Mouse (Mus musculus) MEL (cell line): ENCODE results near the gene Ddx46. TPM values are rescaled to one million over a fixed set of nuclear protein-coding genes. Genes with fewer than 3 reads are reported as not detected.
A peak's percentile ranks its signal among the peaks of the same experiment; 100 is the strongest.

Experiments used
- DNase-seq: peaks from one replicate; pipeline ENCODE4 v3.0.0; 2011; ENCODE audit warnings: low read depth, low spot score
- H3K27ac ChIP-seq: 2 replicates; pipeline ENCODE4 v1.5.1; 2012; ENCODE audit warnings: low read depth, mild to moderate bottlenecking, control low read depth, low read length, moderate library complexity; ENCODE audit not compliant: control insufficient read depth
- H3K27me3 ChIP-seq, 2 experiments: fragments of 150-350 bp in 1 of 2; sonication (generic) in 1 of 2; 2 replicates each; pipeline ENCODE4 v1.6.1; 2012; ENCODE audit warnings: low read length in 2 of 2, mild to moderate bottlenecking in 2 of 2, improper control_type of control experiment in 1 of 2, moderate library complexity in 1 of 2; ENCODE audit not compliant: insufficient read depth in 2 of 2, control insufficient read depth in 1 of 2
- H3K36me3 ChIP-seq, 2 experiments: 2 replicates each; pipeline ENCODE4 v1.6.1; 2012 to 2014; ENCODE audit warnings: low read length in 2 of 2, improper control_type of control experiment in 1 of 2, inconsistent platforms in 1 of 2, mild to moderate bottlenecking in 1 of 2; ENCODE audit not compliant: insufficient read depth in 2 of 2, control insufficient read depth in 1 of 2
- H3K4me1 ChIP-seq, 2 experiments: fragments of 150-350 bp in 1 of 2; sonication (generic) in 1 of 2; 2 replicates each; pipeline ENCODE4 v1.6.1; 2012; ENCODE audit warnings: low read length in 2 of 2, improper control_type of control experiment in 1 of 2, mild to moderate bottlenecking in 1 of 2; ENCODE audit not compliant: insufficient read depth in 2 of 2, control insufficient read depth in 1 of 2
- H3K4me3 ChIP-seq, 2 experiments: fragments of 150-350 bp in 1 of 2; sonication (generic) in 1 of 2; 2 replicates each; pipeline ENCODE4 v1.5.1; 2012; ENCODE audit warnings: low read depth in 2 of 2, low read length in 2 of 2, mild to moderate bottlenecking in 2 of 2, moderate library complexity in 2 of 2, control low read depth in 1 of 2, improper control_type of control experiment in 1 of 2; ENCODE audit not compliant: control insufficient read depth in 1 of 2, insufficient read depth in 1 of 2
- H3K79me2 ChIP-seq: 2 replicates; pipeline ENCODE4 v1.6.1; 2012; ENCODE audit warnings: mild to moderate bottlenecking, low read length, moderate library complexity; ENCODE audit not compliant: control insufficient read depth, poor library complexity, insufficient read depth
- H3K9ac ChIP-seq: 2 replicates; pipeline ENCODE4 v1.6.1; 2012; ENCODE audit warnings: low read depth, mild to moderate bottlenecking, control low read depth, low read length, moderate library complexity; ENCODE audit not compliant: control insufficient read depth, poor library complexity, severe bottlenecking
- H3K9me3 ChIP-seq: fragments of 150-350 bp; sonication (generic); replicated peaks from 2 replicates; pipeline ENCODE4 v1.6.1; 2012; ENCODE audit warnings: mild to moderate bottlenecking, low read length, improper control_type of control experiment, moderate library complexity; ENCODE audit not compliant: insufficient read depth
- BHLHE40 ChIP-seq: IDR thresholded peaks from 2 replicates; pipeline ENCODE4 v1.6.1; 2012; ENCODE audit warnings: low read depth, mild to moderate bottlenecking, inconsistent platforms, low read length, improper control_type of control experiment, borderline replicate concordance
- CHD1 ChIP-seq: IDR thresholded peaks from 2 replicates; pipeline ENCODE4 v1.6.1; 2012; ENCODE audit warnings: low read depth, mild to moderate bottlenecking, inconsistent platforms, low read length, improper control_type of control experiment
- CHD2 ChIP-seq: IDR thresholded peaks from 2 replicates; pipeline ENCODE4 v1.6.1; 2011; ENCODE audit warnings: low read length, improper control_type of control experiment
- CTCF ChIP-seq, 3 experiments: IDR thresholded peaks in 2 of 3; conservative IDR thresholded peaks in 1 of 3; 2 replicates each; pipeline ENCODE4 v1.5.1; 2011 to 2012; ENCODE audit warnings: low read length in 3 of 3, low read depth in 2 of 3, mild to moderate bottlenecking in 2 of 3, improper control_type of control experiment in 1 of 3, inconsistent platforms in 1 of 3, mixed read lengths in 1 of 3, moderate library complexity in 1 of 3; ENCODE audit not compliant: control insufficient read depth in 1 of 3, insufficient read depth in 1 of 3, poor library complexity in 1 of 3, severe bottlenecking in 1 of 3
- E2F4 ChIP-seq: IDR thresholded peaks from 2 replicates; pipeline ENCODE4 v1.6.1; 2011; ENCODE audit warnings: low read depth, low read length, improper control_type of control experiment, borderline replicate concordance
- ELF1 ChIP-seq: IDR thresholded peaks from 2 replicates; pipeline ENCODE4 v1.6.1; 2014; ENCODE audit warnings: low read depth, mild to moderate bottlenecking, inconsistent platforms, low read length, improper control_type of control experiment, moderate library complexity
- EP300 ChIP-seq, 2 experiments: IDR thresholded peaks; 2 replicates each; pipeline ENCODE4 v1.6.1; 2011; ENCODE audit warnings: improper control_type of control experiment in 2 of 2, low read length in 2 of 2, low read depth in 1 of 2, mild to moderate bottlenecking in 1 of 2
- ETS1 ChIP-seq: IDR thresholded peaks from 2 replicates; pipeline ENCODE4 v1.6.1; 2012; ENCODE audit warnings: low read depth, mild to moderate bottlenecking, inconsistent platforms, low read length, improper control_type of control experiment, moderate library complexity
- GATA1 ChIP-seq: IDR thresholded peaks from 2 replicates; pipeline ENCODE4 v1.6.1; 2011; ENCODE audit warnings: low read depth, low read length, improper control_type of control experiment
- HCFC1 ChIP-seq: IDR thresholded peaks from 2 replicates; pipeline ENCODE4 v1.6.1; 2012; ENCODE audit warnings: low read depth, mild to moderate bottlenecking, inconsistent platforms, low read length, improper control_type of control experiment, moderate library complexity
- JUND ChIP-seq: IDR thresholded peaks from 2 replicates; pipeline ENCODE4 v1.6.1; 2011; ENCODE audit warnings: low read depth, mild to moderate bottlenecking, improper control_type of control experiment, low read length
- KAT2A ChIP-seq: conservative IDR thresholded peaks from 2 replicates; pipeline ENCODE4 v1.6.1; 2012; ENCODE audit warnings: low read depth, low read length, improper control_type of control experiment, inconsistent platforms
- MAFK ChIP-seq: IDR thresholded peaks from 2 replicates; pipeline ENCODE4 v1.6.1; 2011; ENCODE audit warnings: low read depth, mild to moderate bottlenecking, low read length, improper control_type of control experiment, borderline replicate concordance
- MAX ChIP-seq: IDR thresholded peaks from 2 replicates; pipeline ENCODE4 v1.6.1; 2011; ENCODE audit warnings: low read length, improper control_type of control experiment
- MAZ ChIP-seq: IDR thresholded peaks from 2 replicates; pipeline ENCODE4 v1.6.1; 2012; ENCODE audit warnings: low read depth, mild to moderate bottlenecking, inconsistent platforms, low read length, improper control_type of control experiment
- MEF2A ChIP-seq: IDR thresholded peaks from 2 replicates; pipeline ENCODE4 v1.6.1; 2014; ENCODE audit warnings: low read depth, mild to moderate bottlenecking, inconsistent platforms, low read length, improper control_type of control experiment; ENCODE audit not compliant: poor library complexity, insufficient replicate concordance, severe bottlenecking; ENCODE audit errors: extremely low read depth
- MXI1 ChIP-seq: IDR thresholded peaks from 2 replicates; pipeline ENCODE4 v1.6.1; 2011; ENCODE audit warnings: mild to moderate bottlenecking, low read depth, low read length, improper control_type of control experiment
- MYB ChIP-seq: IDR thresholded peaks from 2 replicates; pipeline ENCODE4 v1.6.1; 2011; ENCODE audit warnings: mild to moderate bottlenecking, low read depth, low read length, improper control_type of control experiment
- MYC ChIP-seq: IDR thresholded peaks from 2 replicates; pipeline ENCODE4 v1.6.1; 2011; ENCODE audit warnings: low read depth, mild to moderate bottlenecking, low read length, improper control_type of control experiment, moderate library complexity
- NELFE ChIP-seq: IDR thresholded peaks from 2 replicates; pipeline ENCODE4 v1.6.1; 2011; ENCODE audit warnings: low read depth, low read length, improper control_type of control experiment
- NRF1 ChIP-seq: IDR thresholded peaks from 2 replicates; pipeline ENCODE4 v1.6.1; 2014; ENCODE audit warnings: low read depth, mild to moderate bottlenecking, inconsistent platforms, low read length, improper control_type of control experiment, moderate library complexity; ENCODE audit not compliant: poor library complexity, insufficient read depth, severe bottlenecking
- POLR2A ChIP-seq, 2 experiments: IDR thresholded peaks; 2 replicates each; pipeline ENCODE4 v1.6.1; 2011 to 2012; ENCODE audit warnings: low read length in 2 of 2, mild to moderate bottlenecking in 2 of 2, control low read depth in 1 of 2, improper control_type of control experiment in 1 of 2, low read depth in 1 of 2, moderate library complexity in 1 of 2; ENCODE audit not compliant: control insufficient read depth in 1 of 2, insufficient read depth in 1 of 2, poor library complexity in 1 of 2
- POLR2AphosphoS5 ChIP-seq: IDR thresholded peaks from 2 replicates; pipeline ENCODE4 v1.6.1; 2012; ENCODE audit warnings: low read depth, borderline replicate concordance, mild to moderate bottlenecking, inconsistent platforms, low read length, moderate library complexity, mixed read lengths
- RAD21 ChIP-seq: IDR thresholded peaks from 2 replicates; pipeline ENCODE4 v1.6.1; 2011; ENCODE audit warnings: mild to moderate bottlenecking, low read depth, low read length, improper control_type of control experiment
- RCOR1 ChIP-seq: IDR thresholded peaks from 2 replicates; pipeline ENCODE4 v1.6.1; 2012; ENCODE audit warnings: low read depth, mild to moderate bottlenecking, inconsistent platforms, low read length, improper control_type of control experiment
- SIN3A ChIP-seq: IDR thresholded peaks from 2 replicates; pipeline ENCODE4 v1.6.1; 2012; ENCODE audit warnings: low read length, improper control_type of control experiment, inconsistent platforms
- SMC3 ChIP-seq: IDR thresholded peaks from 2 replicates; pipeline ENCODE4 v1.6.1; 2011; ENCODE audit warnings: low read depth, low read length, improper control_type of control experiment
- TAL1 ChIP-seq: IDR thresholded peaks from 2 replicates; pipeline ENCODE4 v1.6.1; 2012; ENCODE audit warnings: mild to moderate bottlenecking, inconsistent platforms, low read length, moderate library complexity, mixed read lengths
- TBP ChIP-seq: IDR thresholded peaks from 2 replicates; pipeline ENCODE4 v1.8.0; 2011; ENCODE audit warnings: low read depth, low read length, improper control_type of control experiment
- TCF12 ChIP-seq: IDR thresholded peaks from 2 replicates; pipeline ENCODE4 v1.6.1; 2014; ENCODE audit warnings: low read depth, mild to moderate bottlenecking, inconsistent platforms, low read length, improper control_type of control experiment, moderate library complexity
- USF1 ChIP-seq: IDR thresholded peaks from 2 replicates; pipeline ENCODE4 v1.6.1; 2014; ENCODE audit warnings: low read depth, mild to moderate bottlenecking, inconsistent platforms, low read length, improper control_type of control experiment, moderate library complexity
- USF2 ChIP-seq, 2 experiments: IDR thresholded peaks; 2 replicates each; pipeline ENCODE4 v1.6.1; 2011 to 2012; ENCODE audit warnings: improper control_type of control experiment in 2 of 2, low read length in 2 of 2, borderline replicate concordance in 1 of 2, inconsistent platforms in 1 of 2, low read depth in 1 of 2, mild to moderate bottlenecking in 1 of 2; ENCODE audit not compliant: insufficient read depth in 1 of 2
- ZC3H11A ChIP-seq: IDR thresholded peaks from 2 replicates; pipeline ENCODE4 v1.6.1; 2012; ENCODE audit warnings: low read depth, mild to moderate bottlenecking, inconsistent platforms, low read length, improper control_type of control experiment
- ZKSCAN1 ChIP-seq: IDR thresholded peaks from 2 replicates; pipeline ENCODE4 v1.6.1; 2012; ENCODE audit warnings: low read depth, mild to moderate bottlenecking, inconsistent platforms, low read length, improper control_type of control experiment, moderate library complexity
- ZMIZ1 ChIP-seq: IDR thresholded peaks from 2 replicates; pipeline ENCODE4 v1.6.1; 2012; ENCODE audit warnings: low read depth, mild to moderate bottlenecking, inconsistent platforms, low read length, improper control_type of control experiment, moderate library complexity
- ZNF384 ChIP-seq: IDR thresholded peaks from 2 replicates; pipeline ENCODE4 v1.6.1; 2012; ENCODE audit warnings: low read depth, mild to moderate bottlenecking, inconsistent platforms, low read length, improper control_type of control experiment
- polyA plus RNA-seq, 2 experiments: library from polyadenylated mRNA; stranded (reverse) in 1 of 2; unstranded in 1 of 2; fragments of >175 nt in 1 of 2; fragments of >200 nt in 1 of 2; gene quantifications; 2 replicates each; pipeline versions ENCODE4 v1.2.1 to v1.2.4; 2012; ENCODE audit warnings: low replicate concordance in 2 of 2, low read depth in 1 of 2; ENCODE audit not compliant: insufficient read length in 2 of 2, insufficient read depth in 1 of 2, missing spikeins in 1 of 2
- total RNA-seq: library from RNA; depleted of rRNA; stranded (reverse); fragments of 300-350 nt; gene quantifications from 2 replicates; pipeline ENCODE4 v1.2.3, GENCODE M21; 2012

Gene Ddx46
- total and polyA plus RNA-seq, 3 experiments: 58.3 to 122 (median 89.5) TPM

- DNase-seq: peak; percentile 97
- TF ChIP-seq MYC (peak; percentile 73), USF1 (no peak), SMC3 (no peak), BHLHE40 (no peak), GATA1 (no peak), JUND (no peak), MYB (no peak), MAX (peak; percentile 88), HCFC1 (peak; percentile 92), MAZ (no peak), EP300 (IDR thresholded peaks at IDR 0.05; ENCODE audit: low read depth in 1 of 2, low read length in 2 of 2) (no peak), RCOR1 (no peak; the same call in 1 of the 2 replicates), KAT2A (peak; percentile 83), ETS1 (no peak), MEF2A (no peak), CTCF (IDR thresholded peaks at IDR 0.05 in 2 of 3, conservative IDR thresholded peaks at IDR 0.05 in 1 of 3; ENCODE audit: control insufficient read depth in 1 of 3, insufficient read depth in 1 of 3, low read depth in 2 of 3, low read length in 3 of 3, poor library complexity in 1 of 3, severe bottlenecking in 1 of 3) (no peak), USF2 (IDR thresholded peaks at IDR 0.05; ENCODE audit: borderline replicate concordance in 1 of 2, insufficient read depth in 1 of 2, low read depth in 1 of 2, low read length in 2 of 2) (no peak), POLR2A (IDR thresholded peaks at IDR 0.05; ENCODE audit: control insufficient read depth in 1 of 2, insufficient read depth in 1 of 2, low read depth in 1 of 2, low read length in 2 of 2, poor library complexity in 1 of 2) (peak; percentile 76 to 88), ZC3H11A (no peak), ZKSCAN1 (no peak), MXI1 (peak; percentile 93), TAL1 (no peak), TCF12 (peak; percentile 22; the same call in 1 of the 2 replicates), ZNF384 (no peak), CHD1 (no peak), NELFE (peak; percentile 88), E2F4 (no peak), ZMIZ1 (peak; percentile 77), TBP (peak; percentile 76), MAFK (no peak), CHD2 (no peak), ELF1 (peak; percentile 29; the same call in 1 of the 2 replicates), SIN3A (peak; percentile 86), NRF1 (peak; percentile 85), RAD21 (no peak), POLR2AphosphoS5 (0 out of 2 replicates have a peak, but pooled peaks have one; percentile 57)
These were observed 11.9 kb upstream of the Ddx46 start, which contains the start of gene Caml for GRCm38 (mm10) chr13:55622649-55623541. Caml (plus strand) TSS chr13:55623005.

More at GRCm38 (mm10) chr13:55622649-55623541, 11.9 kb upstream of the Ddx46 start, which contains the start of gene Caml:
- Histone ChIP-seq H3K4me3 (peak within 1 kb of the TSS; percentile 70 to 81), H3K9me3 (no peaks in the 10 kb centered on the region), H3K27me3 (no peaks in the 10 kb centered on the region), H3K9ac (peak within 1 kb of the TSS; percentile 77), H3K27ac (peak within 1 kb of the TSS; percentile 83), H3K79me2 (peaks cover 18% of the 10 kb centered on the region), H3K36me3 (peaks cover 0 to 27% of the 10 kb centered on the region in 2 experiments; a peak in 3 of 4 replicates), H3K4me1 (peaks cover 0 to 16% of the 10 kb centered on the region in 2 experiments; a peak in 2 of 4 replicates)
